Mouse (Mus musculus) lung, postnatal 0 days (tissue): Measurements from ENCODE around the gene Slc46a3.

Source experiments
- CTCF ChIP-seq: IDR thresholded peaks from 2 replicates; pipeline ENCODE4 v1.5.1; 2016; ENCODE audit warnings: antibody characterized with exemption, mild to moderate bottlenecking
- EP300 ChIP-seq: IDR thresholded peaks from 2 replicates; pipeline ENCODE4 v1.6.1; 2016; ENCODE audit warnings: antibody characterized with exemption, mild to moderate bottlenecking, control low read depth

DNA sequence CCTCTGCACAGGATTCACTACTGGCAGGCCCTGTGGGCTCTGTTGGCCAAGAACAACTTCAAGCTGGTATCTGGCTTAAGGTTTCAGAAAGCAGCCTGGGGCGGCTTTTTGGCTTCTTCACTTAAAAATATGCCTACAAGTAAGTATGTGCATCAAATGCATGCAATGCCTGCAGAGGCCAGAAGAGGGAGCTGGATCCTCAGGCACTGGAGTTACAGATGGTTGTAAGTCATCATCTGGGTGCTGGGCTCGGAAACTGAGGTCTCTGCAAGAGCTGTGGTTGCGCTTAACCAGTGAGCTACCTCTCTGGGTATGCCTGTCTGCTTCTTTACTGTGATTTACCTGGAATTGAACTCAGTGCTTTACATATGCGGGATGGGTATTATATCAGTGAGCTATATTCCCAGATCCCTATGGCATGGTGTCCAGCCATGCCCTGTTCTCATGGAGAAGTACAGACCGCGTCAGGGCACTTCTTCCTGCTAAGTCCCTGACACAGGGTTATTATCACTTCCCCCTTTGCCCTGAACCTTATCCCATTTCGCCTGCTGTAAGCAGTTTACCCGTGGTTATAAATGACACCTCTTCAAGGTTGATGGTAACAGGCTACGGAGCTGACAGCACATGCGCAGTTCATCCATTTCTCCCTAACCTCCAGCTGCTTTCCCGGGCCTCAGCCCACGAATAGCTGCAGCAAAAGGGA lies 16.3 kb upstream of the Slc46a3 start:
- TF ChIP-seq CTCF (peak; percentile 50), EP300 (no peak)
